Mouse (Mus musculus) left cerebral cortex, postnatal 36 days (tissue): ENCODE measurements around the gene Hapln3. TPM values are rescaled to one million over a fixed set of nuclear protein-coding genes. Genes with fewer than 3 reads are reported as not detected.

Source experiments
- DNase-seq, 2 experiments: peaks; one replicate each; pipeline ENCODE4 v3.0.0; 2021 to 2022; ENCODE audit warnings: low spot score in 2 of 2, mixed read lengths in 1 of 2
- intact Hi-C: fragments of 180-260 bp; cut with DNase I; formaldehyde crosslinking; loops from one replicate; pipeline ENCODE4 v1.15.1; 2025
- total RNA-seq, 2 experiments: library from RNA; stranded (reverse); gene quantifications; 2 replicates each; pipeline ENCODE4 v1.2.3; 2021

Gene Hapln3
- total RNA-seq, 2 experiments from 2014 or later: 1.2 to 3.2 TPM

- intact Hi-C loops: loop anchor here (1.0 to 10.0 kb wide), 2 partner anchors 156 to 286 kb away; no protein-coding TSS in a partner anchor
- peak; percentile 52 to 56 for DNase-seq
Measured at GRCm38 (mm10) chr7:79080572-79081399, 50.0 kb downstream of the Hapln3 start.

GRCm38 (mm10) chr7:79079212-79079611, 51.6 kb downstream of the Hapln3 start:
- DNase-seq: no peak
- intact Hi-C loops: no loop called here

DNA sequence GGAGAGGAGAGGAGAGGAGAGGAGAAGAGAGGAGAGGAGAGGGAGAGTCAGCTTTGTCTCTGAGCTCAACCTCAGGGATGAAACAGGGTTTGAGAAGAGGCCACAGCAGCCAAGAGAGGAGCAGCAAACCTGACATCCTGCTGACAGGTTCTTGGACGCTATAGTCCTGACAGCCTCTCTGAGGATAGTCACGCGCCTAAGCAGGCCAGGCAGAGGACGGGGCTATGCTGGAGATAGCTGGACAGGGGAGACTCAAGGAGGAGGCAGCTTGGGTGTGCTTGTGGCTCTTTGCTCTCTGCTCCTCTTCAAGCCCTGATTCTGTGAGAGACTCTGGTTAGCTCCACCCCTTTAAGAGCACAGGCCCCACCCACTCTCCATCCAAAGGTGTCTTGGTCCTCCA, 62.6 kb downstream of the Hapln3 start:
- DNase-seq: no peak

DNA sequence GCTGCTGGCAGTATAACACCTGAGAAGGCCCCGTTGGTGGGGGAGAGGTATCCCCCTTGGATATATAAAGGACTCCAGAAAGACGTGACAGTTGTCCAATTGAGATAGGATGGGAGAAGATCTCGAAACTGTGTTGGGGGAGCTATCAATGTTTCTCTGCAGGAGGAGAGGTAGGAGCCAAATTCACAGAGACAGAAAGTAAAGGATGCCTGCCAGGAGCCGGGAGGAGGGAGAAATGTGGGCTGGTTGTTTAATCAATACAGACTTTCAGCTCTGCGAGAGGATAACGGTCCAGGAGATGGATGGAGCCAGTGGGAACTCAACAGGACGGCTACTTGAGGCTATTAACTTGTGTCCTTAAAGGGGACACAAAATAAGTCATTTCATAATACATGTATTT, 63.4 kb downstream of the Hapln3 start:
- intact Hi-C loops: no loop called here
- no peak for DNase-seq

More for the DNA sequence above, 62.6 kb downstream of the Hapln3 start:
- intact Hi-C loops: no loop called here

Other genes starting within 250 kb of the Hapln3 start
- gene Aen, start 235.2 kb downstream of the Hapln3 start, total RNA-seq: 10 to 100 TPM; 20.2 to 24.0 TPM
- 1 to 10 TPM; 1.2 TPM for gene Isg20, start 217.6 kb downstream of the Hapln3 start, total RNA-seq
- gene Acan, start 77.5 kb downstream of the Hapln3 start, total RNA-seq: 1 to 10 TPM; 3.5 to 4.1 TPM
- 100 to 1,000 TPM; 185 to 203 TPM for gene Mfge8, start 18.0 kb upstream of the Hapln3 start, total RNA-seq
- gene Abhd2, start 142.2 kb upstream of the Hapln3 start, total RNA-seq: 100 to 1,000 TPM; 107 to 115 TPM